Mouse (Mus musculus) liver, adult 2 months (tissue): ENCODE data around the gene 2010003K11Rik. TPM values are rescaled to one million over a fixed set of nuclear protein-coding genes. Genes with fewer than 3 reads are reported as not detected.

Experiments used
- DNase-seq: peaks from one replicate; pipeline ENCODE4 v3.0.0-alpha.2; 2011; ENCODE audit warnings: low read depth, low spot score; ENCODE audit errors: extremely low read depth
- H3K27ac ChIP-seq: fragments of 200-500 bp; replicated peaks from 2 replicates; pipeline ENCODE4 v1.5.1; 2012; ENCODE audit warnings: low read depth, mild to moderate bottlenecking, control low read depth, inconsistent platforms, low read length; ENCODE audit not compliant: insufficient read depth
- H3K27me3 ChIP-seq: fragments of 200-500 bp; 2 replicates; pipeline ENCODE4 v1.6.1; 2012; ENCODE audit warnings: mild to moderate bottlenecking, moderate library complexity, low read length, inconsistent platforms; ENCODE audit not compliant: control insufficient read depth, insufficient read depth
- H3K36me3 ChIP-seq: fragments of 200-500 bp; 2 replicates; pipeline ENCODE4 v1.6.1; 2012; ENCODE audit warnings: low read length, inconsistent platforms; ENCODE audit not compliant: control insufficient read depth, insufficient read depth
- H3K4me1 ChIP-seq: fragments of 200-500 bp; 2 replicates; pipeline ENCODE4 v1.6.1; 2011; ENCODE audit warnings: low read length; ENCODE audit not compliant: control insufficient read depth, insufficient read depth
- H3K4me3 ChIP-seq: fragments of 200-500 bp; 2 replicates; pipeline ENCODE4 v1.5.1; 2011; ENCODE audit warnings: low read depth, mild to moderate bottlenecking, control low read depth, low read length, moderate library complexity; ENCODE audit not compliant: insufficient read depth
- H3K79me2 ChIP-seq: fragments of 200-500 bp; 2 replicates; pipeline ENCODE4 v1.6.1; 2012; ENCODE audit warnings: inconsistent platforms, mild to moderate bottlenecking, low read length, moderate library complexity; ENCODE audit not compliant: control insufficient read depth, insufficient read depth
- H3K9ac ChIP-seq: fragments of 200-500 bp; 2 replicates; pipeline ENCODE4 v1.6.1; 2012; ENCODE audit warnings: low read depth, mild to moderate bottlenecking, control low read depth, inconsistent platforms, low read length
- CTCF ChIP-seq: fragments of 200-500 bp; IDR thresholded peaks from 2 replicates; pipeline ENCODE4 v1.5.1; 2011; ENCODE audit warnings: low read depth, low read length, control low read depth
- POLR2A ChIP-seq: fragments of 200-500 bp; IDR thresholded peaks from 2 replicates; pipeline ENCODE4 v1.6.1; 2011; ENCODE audit warnings: low read length, control low read depth; ENCODE audit not compliant: insufficient read depth; ENCODE audit errors: extremely low read depth
- WGBS: fragments of 180-500 bp; shearing (Covaris S2); methylation state at CpG from one replicate; pipeline ENCODE4 v1.1.7; 2018; 5-methylcytosine and 5-hydroxymethylcytosine counted together
- polyA plus RNA-seq: library from polyadenylated mRNA; depleted of rRNA; stranded (reverse); fragments of >200 nt; gene quantifications from 2 replicates; pipeline ENCODE4 v1.2.3, GENCODE M21; 2012
- total RNA-seq: library from RNA; depleted of rRNA; stranded (reverse); fragments of >200 nt; gene quantifications from 2 replicates; pipeline ENCODE4 v1.2.3, GENCODE M21; 2014

Gene 2010003K11Rik
- total and polyA plus RNA-seq, 2 experiments = 6.3 to 7.5 TPM

DNA sequence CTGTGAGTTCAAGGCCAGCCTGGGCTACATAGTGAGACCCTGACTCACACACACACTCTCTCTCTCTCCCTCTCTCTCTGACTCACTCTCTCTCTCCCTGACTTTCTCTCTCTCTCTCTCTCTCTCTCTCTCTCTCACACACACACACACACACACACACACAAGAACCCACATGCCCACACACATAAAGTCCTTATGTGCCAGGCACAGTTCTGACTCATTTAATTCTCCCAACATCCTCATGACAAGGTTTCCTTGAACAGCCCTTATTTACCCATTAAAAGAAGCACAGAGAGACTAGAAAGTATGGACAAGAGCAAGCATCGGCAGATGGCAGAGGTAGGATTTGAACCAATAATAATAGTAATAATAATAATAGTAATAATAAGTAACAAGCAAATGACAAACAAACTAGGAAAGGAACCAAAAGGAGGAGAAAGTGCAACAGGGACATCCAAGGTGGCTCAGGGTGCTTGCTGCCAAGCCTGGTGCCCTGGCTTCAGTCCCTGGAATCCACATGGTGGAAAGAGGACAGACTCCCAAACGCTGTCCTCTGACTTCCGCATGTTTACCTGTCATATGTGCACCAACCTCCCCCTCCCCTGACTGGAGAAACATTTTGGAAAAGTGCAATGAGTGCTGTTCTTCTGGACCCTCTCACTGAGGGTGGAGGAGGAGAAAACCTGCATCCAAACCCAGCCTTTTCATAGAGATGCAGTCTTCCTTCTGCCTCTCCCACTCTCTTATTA lies 16.1 kb downstream of the 2010003K11Rik start:
- Histone ChIP-seq H3K36me3 (no peaks in the 10 kb centered on the region), H3K4me1 (peaks cover 3% of the 10 kb centered on the region; the same call in 1 of the 2 replicates), H3K9ac (no peak overlapping the region), H3K27ac (no peak overlapping the region), H3K27me3 (no peaks in the 10 kb centered on the region), H3K4me3 (no peak overlapping the region), H3K79me2 (no peaks in the 10 kb centered on the region)
- TF ChIP-seq POLR2A (no peak), CTCF (no peak)
- 81% methylated on average over 3 of the region's 3 CpGs for WGBS
- DNase-seq = no peak

DNA sequence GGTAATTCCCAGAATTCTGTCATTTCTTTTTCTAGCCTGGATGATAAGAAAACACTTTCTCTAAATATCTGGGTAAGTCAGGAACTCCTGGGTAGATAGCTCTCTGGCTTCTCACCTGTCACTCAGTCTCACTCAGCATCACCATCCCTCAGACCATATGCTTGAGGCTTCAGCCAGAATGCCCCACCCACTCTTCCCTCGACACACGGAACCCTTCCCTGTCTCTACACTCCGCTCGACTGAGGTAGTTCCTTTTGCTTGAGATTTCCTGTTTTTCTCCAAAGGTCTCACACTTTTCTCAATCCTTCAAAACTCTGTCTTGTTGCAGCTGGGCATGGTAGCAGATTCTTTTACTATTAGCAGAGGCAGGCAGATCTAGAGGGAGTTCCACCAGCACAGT lies 17.1 kb downstream of the 2010003K11Rik start:
- Histone ChIP-seq H3K79me2 (no peaks in the 10 kb centered on the region), H3K27me3 (peaks cover 5% of the 10 kb centered on the region; the same call in 1 of the 2 replicates), H3K27ac (no peak overlapping the region), H3K4me1 (peaks cover 6% of the 10 kb centered on the region; the same call in 1 of the 2 replicates), H3K9ac (no peak overlapping the region), H3K36me3 (no peaks in the 10 kb centered on the region), H3K4me3 (no peak overlapping the region)
- 71% methylated on average over 4 of the region's 4 CpGs for WGBS
- no peak for DNase-seq
- TF ChIP-seq POLR2A (no peak), CTCF (no peak)

DNA sequence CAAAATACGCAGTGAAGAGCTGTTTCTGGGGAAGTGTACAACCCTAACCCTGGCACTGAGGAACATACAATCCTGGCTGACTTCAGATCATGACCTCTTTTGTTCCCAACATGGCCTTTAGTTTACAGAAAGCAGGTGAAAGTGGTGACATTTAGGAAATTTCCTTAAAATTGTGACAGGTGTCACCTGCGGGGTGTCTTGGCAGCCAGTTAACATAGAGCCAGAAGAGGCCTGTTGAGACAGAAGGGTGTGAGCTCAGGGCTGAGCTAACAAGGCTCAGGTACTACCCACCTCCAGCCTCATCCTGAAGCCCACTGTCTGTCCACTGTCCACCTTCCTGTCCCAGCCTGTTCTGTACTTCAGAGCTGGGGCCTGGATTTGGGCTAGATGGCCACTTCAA lies 18.3 kb downstream of the 2010003K11Rik start:
- peaks cover 5% of the 10 kb centered on the region; the same call in 1 of the 2 replicates for H3K27me3 ChIP-seq

DNA sequence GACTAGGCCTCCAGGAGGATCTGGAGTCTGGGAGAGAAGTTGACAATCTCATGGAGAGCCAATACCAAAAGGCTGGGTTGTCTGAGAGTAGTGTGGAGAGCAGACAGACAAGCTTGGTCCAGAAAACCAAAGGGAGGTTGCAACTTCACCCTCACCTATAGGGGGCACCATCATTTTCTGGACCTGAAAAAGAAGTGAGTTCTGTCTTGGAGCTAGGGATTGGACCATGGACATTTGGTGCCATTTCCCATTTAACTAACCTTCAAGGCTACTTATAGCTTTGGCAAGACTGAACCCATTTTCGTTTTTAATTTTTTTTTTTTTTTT lies 20.2 kb downstream of the 2010003K11Rik start:
- H3K27ac ChIP-seq = no peak overlapping the region
- no peaks in the 10 kb centered on the region for H3K79me2 ChIP-seq
- peaks cover 6% of the 10 kb centered on the region; the same call in 1 of the 2 replicates for H3K4me1 ChIP-seq
- H3K27me3 ChIP-seq = peaks cover 5% of the 10 kb centered on the region; the same call in 1 of the 2 replicates
- H3K9ac ChIP-seq = no peak overlapping the region
- TF ChIP-seq CTCF = peak; percentile 25; the same call in 1 of the 2 replicates
- no peak for TF ChIP-seq POLR2A
- DNase-seq = peak; percentile 32
- WGBS = 18% methylated on average over 1 of the region's 1 CpGs
- no peaks in the 10 kb centered on the region for H3K36me3 ChIP-seq
- H3K4me3 ChIP-seq = no peak overlapping the region

More for the DNA sequence above, 18.3 kb downstream of the 2010003K11Rik start:
- Histone ChIP-seq H3K36me3 (no peaks in the 10 kb centered on the region), H3K4me1 (peaks cover 6% of the 10 kb centered on the region; the same call in 1 of the 2 replicates), H3K9ac (no peak overlapping the region), H3K27ac (no peak overlapping the region), H3K79me2 (no peaks in the 10 kb centered on the region), H3K4me3 (no peak overlapping the region)
- WGBS = 88% methylated on average over 2 of the region's 2 CpGs
- no peak for DNase-seq
- TF ChIP-seq POLR2A = no peak
- no peak for TF ChIP-seq CTCF

DNA sequence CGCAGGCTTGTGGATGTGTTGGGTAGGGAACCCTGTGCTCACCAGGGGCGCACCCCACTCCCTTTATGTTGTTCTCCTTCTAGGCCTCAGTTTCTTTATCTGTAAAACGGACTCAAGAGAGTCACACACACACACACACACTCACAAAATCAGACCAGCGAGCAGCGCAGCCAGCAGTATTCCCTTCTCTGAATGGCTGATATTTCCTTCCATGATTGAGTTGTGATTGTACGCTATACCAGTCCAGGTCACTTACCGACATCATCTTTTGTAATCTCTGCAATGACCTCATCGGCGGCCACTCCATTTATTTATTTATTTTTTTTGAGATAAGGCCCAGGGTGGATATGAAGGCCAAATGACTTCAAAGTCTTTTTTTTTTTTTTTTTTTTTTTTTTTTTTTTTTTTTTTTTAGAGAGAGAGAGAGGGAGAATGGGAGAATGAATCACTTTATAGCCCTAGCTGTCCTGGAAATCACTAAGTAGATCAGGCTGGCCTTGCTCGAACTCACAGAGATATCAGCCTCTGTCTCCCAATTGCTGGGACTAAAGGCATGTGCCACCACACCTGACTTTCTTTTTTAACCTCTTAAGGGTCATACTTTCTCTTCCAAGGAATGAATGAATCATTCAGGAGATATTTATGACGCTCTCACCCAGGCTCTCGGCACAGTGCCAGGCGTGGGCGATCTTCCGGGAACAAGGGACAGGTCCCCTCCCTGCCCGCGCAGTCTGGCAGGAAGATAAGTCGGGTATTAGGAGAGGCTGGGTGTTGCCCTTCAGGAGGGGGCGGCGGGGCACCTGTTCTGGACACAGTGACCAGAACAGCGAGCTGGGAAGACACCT lies 20.8 kb downstream of the 2010003K11Rik start, which contains the start of gene Syt12:
Gene Syt12 (minus strand): TSS at position 103 of the 845 bp plus-strand sequence.
- no peaks in the 10 kb centered on the region for H3K36me3 ChIP-seq

More for the DNA sequence above, 20.8 kb downstream of the 2010003K11Rik start, which contains the start of gene Syt12:
- 10% methylated on average over 21 of the region's 21 CpGs for WGBS
- H3K9ac ChIP-seq = peak within 1 kb of the TSS; percentile 89
- H3K4me1 ChIP-seq = peaks cover 6% of the 10 kb centered on the region; the same call in 1 of the 2 replicates
- H3K27me3 ChIP-seq = peaks cover 5% of the 10 kb centered on the region; the same call in 1 of the 2 replicates
- peak within 1 kb of the TSS; percentile 75 for H3K4me3 ChIP-seq
- TF ChIP-seq POLR2A (no peak), CTCF (no peak)
- peak; percentile 65 for DNase-seq
- H3K27ac ChIP-seq = no peak within 1 kb of the TSS
- no peaks in the 10 kb centered on the region for H3K79me2 ChIP-seq
